Mouse (Mus musculus): ENCODE results near the gene Zfp189.

- TF ChIP-seq CTCF (IDR thresholded peaks at IDR 0.05; ENCODE audit: control insufficient read depth, insufficient read depth, insufficient read length) (no peak), USF1 (IDR thresholded peaks at IDR 0.05; ENCODE audit: low read depth) (no peak), MAX (IDR thresholded peaks at IDR 0.05) (no peak), MYOG (IDR thresholded peaks at IDR 0.05; ENCODE audit: control insufficient read depth, extremely low read depth, insufficient read length) (no peak), MYOD1 (IDR thresholded peaks at IDR 0.05; ENCODE audit: control insufficient read depth, insufficient read length, low read depth) (no peak), FOSL1 (IDR thresholded peaks at IDR 0.05; ENCODE audit: insufficient read depth, low read length, poor library complexity, severe bottlenecking) (no peak)
These were observed 1.5 kb upstream of the Zfp189 start for GRCm38 (mm10) chr4:49519476-49519875.
